Mouse (Mus musculus) Patski (cell line): Measurements from ENCODE around the gene Mettl11b. TPM values are rescaled to one million over a fixed set of nuclear protein-coding genes. Genes with fewer than 3 reads are reported as not detected.
"Not testable (repeated sequence)": the region's sequence is repeated elsewhere in the genome, so short reads cannot be mapped to it uniquely, and the experiment has no call there.

ENCODE experiments used
- ATAC-seq: fragments of 100-300 bp; one replicate; pipeline ENCODE4 v1.8.0; 2021
- CTCF ChIA-PET: fragments of 350-600 bp; sonication (Branson Sonifier 250); formaldehyde crosslinking; loops from one replicate; lab custom pipeline; 2022; ENCODE audit warnings: inconsistent platforms; lab: Charles Lee
- POLR2A ChIA-PET: fragments of 350-600 bp; sonication (Branson Sonifier 250); formaldehyde crosslinking; loops from one replicate; lab custom pipeline; 2022; ENCODE audit warnings: antibody characterized with exemption, inconsistent platforms; lab: Charles Lee
- DNase-seq: peaks from one replicate; pipeline ENCODE4 v3.0.0-alpha.2; 2011; ENCODE audit warnings: low read depth, low spot score
- H3K27me3 ChIP-seq: fragments of 371-371 bp; one replicate; pipeline ENCODE4 v1.5.1; 2021
- CTCF ChIP-seq: fragments of 100-300 bp; IDR thresholded peaks from one replicate; pipeline ENCODE4 v1.5.1; 2021
- in situ Hi-C: fragments of 300-500 bp; cut with MboI; formaldehyde crosslinking; loops from 3 replicates; pipeline ENCODE4 v1.11.1; 2018; ENCODE audit warnings: low pct_unique_long_range_greater_than_20kb, mixed read lengths
- polyA plus RNA-seq: library from polyadenylated mRNA; unstranded; gene quantifications from one replicate; pipeline ENCODE4 v1.2.3, GENCODE M21; 2021

Mettl11b gene
- polyA plus RNA-seq: not detected

DNA sequence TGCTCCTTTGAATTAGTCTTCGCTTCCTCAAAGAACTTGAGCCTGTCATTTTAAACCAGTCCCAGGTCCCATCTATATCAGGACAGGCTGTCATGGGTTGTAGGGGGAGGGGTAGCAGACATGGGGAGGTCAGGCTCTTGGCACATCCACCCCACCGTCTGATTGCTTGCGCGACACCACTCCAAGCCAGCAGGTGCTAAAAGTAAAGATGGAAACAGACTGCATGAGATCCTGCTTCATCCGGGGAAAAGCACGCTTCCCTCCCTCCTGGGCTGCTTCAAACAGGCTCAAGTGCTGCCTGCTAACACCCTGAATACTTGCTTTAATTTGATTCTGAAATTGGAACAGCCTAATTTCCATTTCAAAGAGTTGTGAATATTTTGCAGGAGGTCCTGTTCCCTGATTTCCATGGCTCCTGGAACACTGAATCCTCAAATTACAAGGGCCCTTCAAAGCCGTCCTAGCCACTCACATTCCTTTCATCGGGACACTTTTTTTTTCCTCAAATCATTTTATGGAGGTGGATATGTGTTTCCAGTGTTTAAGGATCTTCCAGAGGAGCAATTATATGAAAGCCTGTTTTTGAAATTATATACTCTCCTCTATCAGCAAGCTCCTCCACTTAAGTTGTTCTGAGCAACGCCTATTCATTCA, at the start of gene Mettl11b:
Gene Mettl11b, minus strand, starts transcription at position 127 of the 654 bp plus-strand sequence.
- CTCF ChIA-PET: interaction anchor here (0.9 kb wide), 1 partner anchor 9 kb away, joined by 3 read pairs; no protein-coding TSS in a partner anchor
- in situ Hi-C loops: no loop called here
- POLR2A ChIA-PET: no interaction called here
- ATAC-seq (no peak), DNase-seq (no peak)
- H3K27me3 ChIP-seq: no peaks in the 10 kb centered on the region
- no peak for TF ChIP-seq CTCF

DNA sequence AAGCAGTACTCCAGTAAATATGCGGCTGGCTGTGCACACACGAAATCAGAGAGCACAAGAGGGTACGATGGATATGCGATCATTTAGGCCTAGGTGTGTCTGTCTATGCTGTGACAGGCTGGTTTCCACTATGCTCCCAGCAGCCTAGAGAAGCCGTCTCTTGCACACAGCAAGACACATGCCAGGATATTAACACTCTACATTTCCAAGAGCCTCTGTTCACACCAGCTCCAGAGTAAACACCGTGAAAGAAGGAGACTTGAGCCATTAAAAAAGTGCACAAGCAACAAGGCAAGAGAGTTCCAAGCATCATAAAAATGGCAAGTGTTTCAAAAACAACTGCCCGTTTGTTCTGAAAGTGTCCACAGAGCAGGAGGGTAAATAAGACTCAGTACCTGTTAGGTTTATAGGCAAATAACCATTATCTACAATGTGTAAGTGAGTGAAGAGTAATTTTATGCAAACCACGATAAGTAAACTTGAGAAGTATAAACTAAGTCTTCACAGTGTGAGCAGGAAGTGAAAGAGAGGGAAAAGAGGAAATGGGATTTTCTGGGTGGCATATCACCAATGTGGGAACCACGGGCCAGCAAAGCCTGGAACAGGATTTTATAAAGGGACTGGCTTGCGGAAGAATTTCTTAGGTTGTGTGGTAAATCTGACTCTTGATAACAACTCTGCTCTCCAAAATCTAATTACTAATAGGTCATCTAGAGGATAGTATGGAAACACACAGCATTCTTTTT, 32.6 kb upstream of the Mettl11b start:
- ChIA-PET POLR2A (no interaction called here), CTCF (no interaction called here)
- peaks cover 12% of the 10 kb centered on the region for H3K27me3 ChIP-seq
- ATAC-seq (no peak), DNase-seq (no peak)
- in situ Hi-C loops: no loop called here
- no peak for TF ChIP-seq CTCF

DNA sequence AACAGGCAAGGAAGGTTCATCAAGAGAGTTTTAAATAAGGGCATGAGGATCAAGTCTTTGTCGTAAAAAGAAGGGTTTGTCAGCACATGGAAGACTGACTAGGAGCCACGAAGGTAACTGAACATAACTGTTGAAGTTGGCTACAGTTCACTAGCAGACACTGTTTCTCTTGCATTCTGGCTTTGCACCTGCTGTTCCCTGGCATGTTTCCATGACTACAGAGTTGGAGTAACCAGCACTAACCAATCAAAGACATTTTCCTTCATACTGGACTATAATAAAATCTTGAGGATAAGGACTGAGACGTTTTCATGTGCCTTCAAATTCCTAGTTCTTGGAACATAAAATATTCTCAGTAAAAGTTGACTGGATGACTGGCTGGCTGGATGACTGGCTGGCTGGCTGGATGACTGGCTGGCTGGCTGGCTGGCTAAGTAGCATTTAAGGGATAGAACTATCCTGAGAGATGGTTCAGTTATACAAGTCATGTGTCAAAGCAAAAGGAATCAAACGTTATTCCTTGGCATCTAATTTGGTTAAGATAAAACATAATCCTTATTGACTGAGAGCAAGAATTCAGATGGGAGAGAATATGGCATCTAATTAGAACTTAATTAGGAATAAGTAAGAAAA, 26.4 kb upstream of the Mettl11b start:
- no peak for TF ChIP-seq CTCF

DNA sequence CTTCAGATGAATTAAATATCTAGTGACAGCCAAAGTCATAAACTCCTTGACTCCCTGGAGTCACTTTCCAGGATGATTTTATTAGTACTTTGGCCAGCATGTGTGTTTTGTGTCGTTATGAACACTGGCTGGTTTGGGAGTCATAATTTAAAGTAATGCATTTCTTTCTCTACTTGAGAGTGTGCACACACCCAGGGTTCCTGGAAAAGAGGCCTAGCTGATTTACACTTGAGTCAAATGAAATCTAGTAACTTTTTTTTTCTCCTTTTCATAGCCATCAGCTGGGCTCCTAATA, 12.2 kb upstream of the Mettl11b start:
- in situ Hi-C loops: no loop called here
- no peak for TF ChIP-seq CTCF
- POLR2A ChIA-PET: no interaction called here
- H3K27me3 ChIP-seq: no peaks in the 10 kb centered on the region
- CTCF ChIA-PET: interaction anchor here (0.6 to 1.2 kb wide), 2 partner anchors 17 to 42 kb away, joined by 3 read pairs; partner anchors contain the start of gene Kifap3
- DNase-seq (no peak), ATAC-seq (no peak)

More for the DNA sequence above, 26.4 kb upstream of the Mettl11b start:
- ChIA-PET POLR2A (no interaction called here), CTCF (no interaction called here)
- peaks cover 3% of the 10 kb centered on the region for H3K27me3 ChIP-seq
- in situ Hi-C loops: no loop called here
- DNase-seq (no peak), ATAC-seq (no peak)

DNA sequence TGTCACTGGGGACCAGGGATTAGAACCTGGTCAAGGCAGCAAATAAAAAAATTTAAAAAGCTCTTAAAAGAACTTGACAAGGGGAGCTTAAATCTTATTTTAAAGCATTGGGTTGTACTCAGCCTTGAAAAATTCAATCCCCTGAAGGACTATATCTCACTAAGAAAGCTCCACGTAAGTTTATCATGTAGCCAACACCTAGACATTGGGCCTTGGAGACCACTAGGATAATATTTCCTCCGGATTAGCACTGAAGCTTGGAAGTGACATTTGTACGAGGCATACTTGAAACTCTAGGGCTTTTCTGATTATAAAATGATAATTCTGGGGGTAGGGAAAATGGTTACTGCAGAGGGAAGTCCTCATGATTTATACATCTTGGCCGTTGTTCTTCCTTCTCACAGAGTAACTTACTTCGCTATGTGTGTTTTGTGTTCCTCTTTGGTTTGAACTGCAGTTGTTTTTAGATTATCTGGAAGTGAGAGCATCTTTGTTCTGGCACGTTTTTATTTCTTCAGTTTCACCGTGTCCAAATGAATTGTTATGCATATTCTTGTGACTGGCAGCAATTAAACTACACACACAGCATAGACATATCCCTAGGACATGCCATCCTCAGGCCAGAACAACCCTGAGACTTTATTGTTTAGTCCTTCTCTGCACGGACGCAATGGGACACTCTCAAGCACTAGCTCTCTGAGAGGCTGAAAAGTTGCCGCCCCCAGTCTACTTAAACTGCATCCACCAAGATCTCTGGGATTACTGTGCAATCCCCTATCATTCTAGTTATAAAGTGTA, 11.6 kb upstream of the Mettl11b start:
- DNase-seq (no peak), ATAC-seq (no peak)
- H3K27me3 ChIP-seq: no peaks in the 10 kb centered on the region
- CTCF ChIA-PET: no interaction called here
- in situ Hi-C loops: no loop called here
- POLR2A ChIA-PET: no interaction called here
- no peak for TF ChIP-seq CTCF

DNA sequence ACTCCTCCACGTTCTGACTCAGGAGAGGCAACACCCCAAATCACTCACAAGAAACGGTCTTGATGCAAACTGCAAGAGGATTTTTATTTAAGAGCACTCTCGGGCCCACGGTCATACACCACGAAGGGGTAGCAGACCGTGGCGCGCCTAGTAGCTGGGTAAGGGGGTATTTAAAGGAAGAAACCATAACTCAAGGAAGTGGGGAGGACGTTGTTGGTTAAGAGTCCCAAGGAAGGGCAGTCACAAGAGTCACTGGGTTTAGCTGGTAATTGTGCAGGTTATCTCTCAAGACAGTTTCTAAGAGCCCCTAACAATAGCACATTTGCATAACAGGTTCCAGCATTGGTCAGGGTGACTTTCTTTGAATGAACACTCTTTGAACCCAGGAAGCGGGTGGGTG, 6.1 kb upstream of the Mettl11b start:
- POLR2A ChIA-PET, in situ Hi-C loops, DNase-seq, H3K27me3 ChIP-seq, ATAC-seq, CTCF ChIA-PET: not testable (repeated sequence)

DNA sequence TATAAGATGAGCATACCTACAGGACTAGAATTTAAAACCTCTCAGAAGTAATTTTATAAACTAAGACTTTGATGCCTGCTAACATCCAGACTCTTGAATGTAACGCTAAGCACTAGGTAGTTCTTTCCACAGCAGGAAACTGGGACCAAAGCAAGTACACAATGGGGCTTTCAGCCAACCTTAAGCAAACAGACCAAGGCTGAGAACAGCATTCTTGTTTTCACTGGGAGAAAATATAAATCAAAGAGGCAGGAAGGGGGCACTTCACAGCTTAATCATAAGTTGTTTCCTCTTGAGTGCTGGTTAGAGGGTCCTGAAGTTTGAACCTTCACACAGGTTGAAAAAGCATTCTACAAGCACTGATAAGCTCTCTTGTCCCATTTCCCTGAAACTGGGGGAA, 1.1 kb downstream of the Mettl11b start:
- ChIA-PET POLR2A (interaction anchor here (0.7 kb wide), 1 partner anchor 298 kb away, joined by 3 read pairs; no protein-coding TSS in a partner anchor), CTCF (interaction anchor here (0.9 kb wide), 1 partner anchor 11 kb away, joined by 3 read pairs; no protein-coding TSS in a partner anchor)
- no peak for TF ChIP-seq CTCF
- in situ Hi-C loops: no loop called here
- DNase-seq: no peak
- no peak for ATAC-seq
- no peaks in the 10 kb centered on the region for H3K27me3 ChIP-seq

DNA sequence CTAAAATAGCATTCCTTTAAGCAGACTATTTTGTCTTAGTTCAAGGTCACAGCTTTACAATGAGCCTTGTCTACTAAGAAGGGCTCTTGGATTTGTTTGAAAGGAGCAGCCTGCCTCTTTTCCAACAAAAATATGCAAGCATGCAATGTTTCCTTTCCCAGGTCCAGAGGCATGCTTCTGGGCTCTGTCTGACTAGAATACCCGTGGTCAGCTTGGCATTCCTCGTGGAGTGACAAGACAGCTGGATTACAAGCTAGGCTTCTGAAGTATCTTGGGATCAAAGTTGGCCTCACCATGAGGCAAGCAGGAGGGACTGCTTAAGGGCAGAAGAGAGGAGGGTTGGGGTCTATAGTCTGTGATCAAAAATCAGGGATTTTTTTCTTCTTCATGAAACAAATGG, 16.4 kb downstream of the Mettl11b start:
- no peak for TF ChIP-seq CTCF
- ATAC-seq (no peak), DNase-seq (no peak)
- no peaks in the 10 kb centered on the region for H3K27me3 ChIP-seq
- in situ Hi-C loops: no loop called here
- CTCF ChIA-PET: interaction anchor here (1.6 kb wide), 1 partner anchor 12 kb away, joined by 3 read pairs; no protein-coding TSS in a partner anchor
- POLR2A ChIA-PET: no interaction called here

DNA sequence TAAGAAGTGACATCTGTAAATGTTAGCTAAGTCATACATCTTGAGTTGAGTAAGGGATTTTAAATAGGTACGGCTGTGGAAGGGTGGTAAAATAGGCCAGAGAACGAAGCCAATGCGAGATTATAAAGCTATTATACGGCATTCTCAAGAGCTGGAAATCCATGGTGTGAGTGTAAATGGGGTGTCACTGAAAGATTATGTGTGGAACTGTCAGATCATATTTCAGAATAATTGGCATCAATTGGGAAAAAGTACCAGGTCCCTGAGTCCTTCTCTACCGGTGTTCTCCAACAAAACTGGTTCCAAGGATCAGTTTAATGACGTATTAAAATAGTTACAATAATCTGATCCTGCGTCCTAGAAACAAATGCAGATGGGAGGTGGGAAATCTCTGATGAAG, 24.5 kb downstream of the Mettl11b start:
- ATAC-seq: no peak
- ChIA-PET POLR2A (interaction anchor here (0.7 kb wide), 2 partner anchors 54 to 286 kb away, joined by 3 to 5 read pairs; no protein-coding TSS in a partner anchor), CTCF (interaction anchor here (1.2 kb wide), 1 partner anchor 10 kb away, joined by 5 read pairs; no protein-coding TSS in a partner anchor)
- H3K27me3 ChIP-seq: no peaks in the 10 kb centered on the region
- no peak for DNase-seq
- TF ChIP-seq CTCF: no peak
- in situ Hi-C loops: no loop called here

DNA sequence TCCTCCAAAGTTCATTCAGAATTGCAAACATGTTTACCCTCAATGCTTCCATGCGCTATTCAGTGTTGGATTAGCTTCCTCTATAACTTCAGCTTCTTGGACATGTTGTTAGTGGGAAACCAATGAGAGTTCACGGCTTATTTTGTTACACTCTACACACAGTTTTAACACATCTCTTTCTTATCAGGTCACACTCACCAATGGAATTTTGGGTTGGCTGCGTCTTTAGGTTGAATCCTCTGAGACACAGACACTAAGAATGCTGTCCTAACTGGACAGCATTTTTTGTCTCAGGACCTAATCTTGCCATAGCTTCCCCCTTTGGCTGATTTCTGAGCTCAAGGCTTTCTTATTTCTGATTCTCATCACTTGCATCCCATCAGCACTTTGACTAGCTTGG, 25.3 kb downstream of the Mettl11b start:
- POLR2A ChIA-PET: no interaction called here
- TF ChIP-seq CTCF: no peak
- CTCF ChIA-PET: interaction anchor here (0.8 to 1.2 kb wide), 2 partner anchors 10 to 11 kb away, joined by 3 to 5 read pairs; no protein-coding TSS in a partner anchor
- in situ Hi-C loops: no loop called here
- DNase-seq (no peak), ATAC-seq (no peak)
- H3K27me3 ChIP-seq: no peaks in the 10 kb centered on the region
